Mouse (Mus musculus): Measurements from ENCODE around the gene BC030867. TPM values are rescaled to one million over a fixed set of nuclear protein-coding genes. Genes with fewer than 3 reads are reported as not detected.
A peak's percentile ranks its signal among the peaks of the same experiment; 100 is the strongest.

The BC030867 gene
- polyA plus RNA-seq, 1 experiment from 2014 or later: 22.9 TPM

- Histone ChIP-seq H3K4me3 (ENCODE audit: low read length) (no peak overlapping the region), H3K36me3 (ENCODE audit: control insufficient read depth, insufficient read depth, low read length) (no peaks in the 10 kb centered on the region), H3K9ac (ENCODE audit: low read depth, low read length) (no peak overlapping the region), H3K9me3 (ENCODE audit: control insufficient read depth, low read length) (no peaks in the 10 kb centered on the region), H3K27ac (ENCODE audit: low read depth, low read length) (no peak overlapping the region), H3K27me3 (ENCODE audit: control insufficient read depth, insufficient read depth, low read length) (no peaks in the 10 kb centered on the region), H3K4me2 (replicated peaks; ENCODE audit: low read depth, low read length) (no peak overlapping the region), H3K4me1 (ENCODE audit: control insufficient read depth, insufficient read depth, low read length) (no peaks in the 10 kb centered on the region)
- WGBS: 87% methylated on average over 5 of the region's 5 CpGs
- ATAC-seq (ENCODE audit: low FRiP score, low TSS enrichment): no peak
These were observed 7.4 kb upstream of the BC030867 start for GRCm38 (mm10) chr11:102241246-102241645.

- Histone ChIP-seq H3K4me3 (ENCODE audit: low read length) (no peak overlapping the region), H3K27ac (ENCODE audit: low read depth, low read length) (no peak overlapping the region), H3K4me1 (ENCODE audit: control insufficient read depth, insufficient read depth, low read length) (no peaks in the 10 kb centered on the region), H3K9me3 (ENCODE audit: control insufficient read depth, low read length) (no peaks in the 10 kb centered on the region), H3K36me3 (ENCODE audit: control insufficient read depth, insufficient read depth, low read length) (no peaks in the 10 kb centered on the region), H3K9ac (ENCODE audit: low read depth, low read length) (no peak overlapping the region), H3K27me3 (ENCODE audit: control insufficient read depth, insufficient read depth, low read length) (no peaks in the 10 kb centered on the region), H3K4me2 (replicated peaks; ENCODE audit: low read depth, low read length) (no peak overlapping the region)
- 56% methylated on average over 5 of the region's 5 CpGs for WGBS
- ATAC-seq (ENCODE audit: low FRiP score, low TSS enrichment): no peak
These were observed 6.8 kb upstream of the BC030867 start for GRCm38 (mm10) chr11:102241874-102242273.

GRCm38 (mm10) chr11:102244926-102245449 is 3.7 kb upstream of the BC030867 start:
- peak overlapping the region; percentile 49 for H3K4me2 ChIP-seq (replicated peaks; ENCODE audit: low read depth, low read length)
- no peaks in the 10 kb centered on the region for H3K36me3 ChIP-seq (ENCODE audit: control insufficient read depth, insufficient read depth, low read length)
- peaks cover 5% of the 10 kb centered on the region; the same call in 1 of the 2 replicates for H3K4me1 ChIP-seq (ENCODE audit: control insufficient read depth, insufficient read depth, low read length)
- H3K4me3 ChIP-seq (ENCODE audit: low read length): peak overlapping the region; percentile 19
- no peak overlapping the region for H3K27ac ChIP-seq (ENCODE audit: low read depth, low read length)
- H3K27me3 ChIP-seq (ENCODE audit: control insufficient read depth, insufficient read depth, low read length): no peaks in the 10 kb centered on the region
- peak; percentile 76 for ATAC-seq (ENCODE audit: low FRiP score, low TSS enrichment)
- H3K9ac ChIP-seq (ENCODE audit: low read depth, low read length): peak overlapping the region; percentile 32
- H3K9me3 ChIP-seq (ENCODE audit: control insufficient read depth, low read length): no peaks in the 10 kb centered on the region
- under 1% methylated on average over 32 of the region's 32 CpGs for WGBS

GRCm38 (mm10) chr11:102245581-102246272 is 3.0 kb upstream of the BC030867 start:
- Histone ChIP-seq H3K4me1 (ENCODE audit: control insufficient read depth, insufficient read depth, low read length) (peaks cover 5% of the 10 kb centered on the region; the same call in 1 of the 2 replicates), H3K4me3 (ENCODE audit: low read length) (peak overlapping the region; percentile 19; the same call in 1 of the 2 replicates), H3K4me2 (replicated peaks; ENCODE audit: low read depth, low read length) (peak overlapping the region; percentile 49), H3K27me3 (ENCODE audit: control insufficient read depth, insufficient read depth, low read length) (no peaks in the 10 kb centered on the region), H3K9ac (ENCODE audit: low read depth, low read length) (peak overlapping the region; percentile 32; the same call in 1 of the 2 replicates), H3K9me3 (ENCODE audit: control insufficient read depth, low read length) (no peaks in the 10 kb centered on the region), H3K27ac (ENCODE audit: low read depth, low read length) (no peak overlapping the region), H3K36me3 (ENCODE audit: control insufficient read depth, insufficient read depth, low read length) (peaks cover 2% of the 10 kb centered on the region)
- ATAC-seq (ENCODE audit: low FRiP score, low TSS enrichment): no peak
- 53% methylated on average over 14 of the region's 14 CpGs for WGBS

- Histone ChIP-seq H3K27me3 (ENCODE audit: control insufficient read depth, insufficient read depth, low read length) (no peaks in the 10 kb centered on the region), H3K9me3 (ENCODE audit: control insufficient read depth, low read length) (no peaks in the 10 kb centered on the region), H3K9ac (ENCODE audit: low read depth, low read length) (no peak overlapping the region), H3K36me3 (ENCODE audit: control insufficient read depth, insufficient read depth, low read length) (peaks cover 8% of the 10 kb centered on the region), H3K27ac (ENCODE audit: low read depth, low read length) (no peak overlapping the region), H3K4me1 (ENCODE audit: control insufficient read depth, insufficient read depth, low read length) (peaks cover 5% of the 10 kb centered on the region; the same call in 1 of the 2 replicates), H3K4me3 (ENCODE audit: low read length) (no peak overlapping the region), H3K4me2 (replicated peaks; ENCODE audit: low read depth, low read length) (no peak overlapping the region)
- no peak for ATAC-seq (ENCODE audit: low FRiP score, low TSS enrichment)
- WGBS: 86% methylated on average over 6 of the region's 6 CpGs
These were observed 2.4 kb upstream of the BC030867 start for GRCm38 (mm10) chr11:102246273-102246635.

- Histone ChIP-seq H3K27ac (ENCODE audit: low read depth, low read length) (no peak overlapping the region), H3K9me3 (ENCODE audit: control insufficient read depth, low read length) (no peaks in the 10 kb centered on the region), H3K4me1 (ENCODE audit: control insufficient read depth, insufficient read depth, low read length) (peaks cover 5% of the 10 kb centered on the region; the same call in 1 of the 2 replicates), H3K4me2 (replicated peaks; ENCODE audit: low read depth, low read length) (no peak overlapping the region), H3K27me3 (ENCODE audit: control insufficient read depth, insufficient read depth, low read length) (no peaks in the 10 kb centered on the region), H3K4me3 (ENCODE audit: low read length) (no peak overlapping the region), H3K9ac (ENCODE audit: low read depth, low read length) (no peak overlapping the region), H3K36me3 (ENCODE audit: control insufficient read depth, insufficient read depth, low read length) (peaks cover 12% of the 10 kb centered on the region)
- WGBS: 90% methylated on average over 4 of the region's 4 CpGs
- ATAC-seq (ENCODE audit: low FRiP score, low TSS enrichment): no peak
These were observed 1.8 kb upstream of the BC030867 start for GRCm38 (mm10) chr11:102246871-102247270.

- no peaks in the 10 kb centered on the region for H3K9me3 ChIP-seq (ENCODE audit: control insufficient read depth, low read length)
- peaks cover 22% of the 10 kb centered on the region for H3K36me3 ChIP-seq (ENCODE audit: control insufficient read depth, insufficient read depth, low read length)
- peak overlapping the region; percentile 81 for H3K4me2 ChIP-seq (replicated peaks; ENCODE audit: low read depth, low read length)
- WGBS: 12% methylated on average over 9 of the region's 9 CpGs
- H3K4me3 ChIP-seq (ENCODE audit: low read length): peak overlapping the region; percentile 80
- H3K4me1 ChIP-seq (ENCODE audit: control insufficient read depth, insufficient read depth, low read length): peaks cover 5% of the 10 kb centered on the region; the same call in 1 of the 2 replicates
- H3K27me3 ChIP-seq (ENCODE audit: control insufficient read depth, insufficient read depth, low read length): no peaks in the 10 kb centered on the region
- peak overlapping the region; percentile 77 for H3K9ac ChIP-seq (ENCODE audit: low read depth, low read length)
- ATAC-seq (ENCODE audit: low FRiP score, low TSS enrichment): no peak
- no peak overlapping the region; the same call in 1 of the 2 replicates for H3K27ac ChIP-seq (ENCODE audit: low read depth, low read length)
These were observed 839 bp downstream of the BC030867 start for GRCm38 (mm10) chr11:102249351-102250090.

GRCm38 (mm10) chr11:102257514-102257913 is 8.8 kb downstream of the BC030867 start:
- H3K4me3 ChIP-seq (ENCODE audit: low read length): no peak overlapping the region
- H3K4me1 ChIP-seq (ENCODE audit: control insufficient read depth, insufficient read depth, low read length): no peaks in the 10 kb centered on the region
- no peak overlapping the region for H3K4me2 ChIP-seq (replicated peaks; ENCODE audit: low read depth, low read length)
- H3K36me3 ChIP-seq (ENCODE audit: control insufficient read depth, insufficient read depth, low read length): peaks cover 58% of the 10 kb centered on the region
- WGBS: 38% methylated on average over 9 of the region's 9 CpGs
- H3K9me3 ChIP-seq (ENCODE audit: control insufficient read depth, low read length): no peaks in the 10 kb centered on the region
- H3K9ac ChIP-seq (ENCODE audit: low read depth, low read length): no peak overlapping the region
- no peaks in the 10 kb centered on the region for H3K27me3 ChIP-seq (ENCODE audit: control insufficient read depth, insufficient read depth, low read length)
- no peak for ATAC-seq (ENCODE audit: low FRiP score, low TSS enrichment)
- H3K27ac ChIP-seq (ENCODE audit: low read depth, low read length): no peak overlapping the region

- no peaks in the 10 kb centered on the region for H3K27me3 ChIP-seq (ENCODE audit: control insufficient read depth, insufficient read depth, low read length)
- H3K9ac ChIP-seq (ENCODE audit: low read depth, low read length): no peak overlapping the region
- no peak overlapping the region for H3K4me2 ChIP-seq (replicated peaks; ENCODE audit: low read depth, low read length)
- 80% methylated on average over 6 of the region's 6 CpGs for WGBS
- H3K4me3 ChIP-seq (ENCODE audit: low read length): no peak overlapping the region
- peaks cover 59% of the 10 kb centered on the region for H3K36me3 ChIP-seq (ENCODE audit: control insufficient read depth, insufficient read depth, low read length)
- no peak for ATAC-seq (ENCODE audit: low FRiP score, low TSS enrichment)
- no peak overlapping the region for H3K27ac ChIP-seq (ENCODE audit: low read depth, low read length)
- H3K4me1 ChIP-seq (ENCODE audit: control insufficient read depth, insufficient read depth, low read length): no peaks in the 10 kb centered on the region
- no peaks in the 10 kb centered on the region for H3K9me3 ChIP-seq (ENCODE audit: control insufficient read depth, low read length)
These were observed 9.4 kb downstream of the BC030867 start for GRCm38 (mm10) chr11:102258095-102258494.

Data from kidney, embryonic 14.5 days (tissue).